Mouse (Mus musculus): ENCODE data around the gene Olfr1373.
"Not testable (repeated sequence)": the region's sequence is repeated elsewhere in the genome, so short reads cannot be mapped to it uniquely, and the experiment has no call there.

- not testable (repeated sequence) for TF ChIP-seq POLR2AphosphoS2 (IDR thresholded peaks at IDR 0.05; ENCODE audit: low read length); TCF12 (IDR thresholded peaks at IDR 0.05; ENCODE audit: low read depth, low read length); POLR2A (IDR thresholded peaks at IDR 0.05; ENCODE audit: control insufficient read depth in 1 of 2, insufficient read depth in 1 of 2, low read depth in 1 of 2, low read length in 2 of 2, poor library complexity in 1 of 2); MEF2A (IDR thresholded peaks at IDR 0.05; ENCODE audit: extremely low read depth, insufficient replicate concordance, low read depth, low read length, poor library complexity, severe bottlenecking); MAFK (IDR thresholded peaks at IDR 0.05; ENCODE audit: borderline replicate concordance, low read depth, low read length); CTCF (IDR thresholded peaks at IDR 0.05 in 2 of 3, conservative IDR thresholded peaks at IDR 0.05 in 1 of 3; ENCODE audit: control insufficient read depth in 1 of 3, insufficient read depth in 1 of 3, low read depth in 2 of 3, low read length in 3 of 3, poor library complexity in 1 of 3, severe bottlenecking in 1 of 3); MAX (IDR thresholded peaks at IDR 0.05; ENCODE audit: low read length); BHLHE40 (IDR thresholded peaks at IDR 0.05; ENCODE audit: borderline replicate concordance, low read depth, low read length); EP300 (IDR thresholded peaks at IDR 0.05; ENCODE audit: low read depth in 1 of 2, low read length in 2 of 2)
Measured at GRCm38 (mm10) chr11:52145428-52145827, at the start of gene Olfr1373.

All from MEL (cell line).